Mouse (Mus musculus) erythroblast, adult 5-6 weeks (primary cell): ENCODE measurements around the gene Smap2. TPM values are rescaled to one million over a fixed set of nuclear protein-coding genes. Genes with fewer than 3 reads are reported as not detected.

Source experiments
- ATAC-seq: replicated peaks from 2 replicates; pipeline ENCODE4 v1.8.0; 2016; ENCODE audit warnings: moderate number of reproducible peaks, mild to moderate bottlenecking, moderate TSS enrichment, inconsistent platforms; ENCODE audit not compliant: poor library complexity, low FRiP score, severe bottlenecking
- total RNA-seq, 2 experiments: library from RNA; stranded (forward) in 1 of 2; stranded (reverse) in 1 of 2; fragments of 150-400 nt in 1 of 2; fragments of 200-764, 138-1000 nt in 1 of 2; gene quantifications; 2 replicates each; pipeline versions ENCODE4 v1.2.3 to v1.2.4; 2015 to 2017; ENCODE audit warnings: low replicate concordance in 2 of 2

The Smap2 gene
- total RNA-seq, 2 experiments from 2014 or later = 27.3 to 29.4 TPM

- peak; percentile 97 for ATAC-seq
Observed at GRCm38 (mm10) chr4:120924554-120925299, 92.3 kb downstream of the Smap2 start, which contains the start of gene Exo5. Gene Exo5 (minus strand): TSS chr4:120925017.

GRCm38 (mm10) chr4:120921461-120921860 is 95.6 kb downstream of the Smap2 start:
- no peak for ATAC-seq

Other genes starting within 250 kb of the Smap2 start
- 27.9 and 30.3 TPM in 2 replicates for gene Nfyc, start 185.7 kb downstream of the Smap2 start, total RNA-seq (2015; ENCODE audit: low replicate concordance)
- 30.0 and 36.3 TPM in 2 replicates for gene Nfyc, start 185.7 kb downstream of the Smap2 start, total RNA-seq (2017; ENCODE audit: low replicate concordance)
- gene Rims3, start 162.4 kb downstream of the Smap2 start, total RNA-seq (2015; ENCODE audit: low replicate concordance) = 0.21 and 1.2 TPM in 2 replicates
- 0.43 and 0.98 TPM in 2 replicates for gene Rims3, start 162.4 kb downstream of the Smap2 start, total RNA-seq (2017; ENCODE audit: low replicate concordance)
- gene Exo5, start 92.2 kb downstream of the Smap2 start, total RNA-seq (2015; ENCODE audit: low replicate concordance) = 7.5 and 21.1 TPM in 2 replicates
- 1.7 and 4.1 TPM in 2 replicates for gene Exo5, start 92.2 kb downstream of the Smap2 start, total RNA-seq (2017; ENCODE audit: low replicate concordance)
- 0.77 TPM in 1 of 2 replicates, not detected in the other for gene Zfp69, start 65.5 kb downstream of the Smap2 start, total RNA-seq (2015; ENCODE audit: low replicate concordance)
- gene Zfp69, start 65.5 kb downstream of the Smap2 start, total RNA-seq (2017; ENCODE audit: low replicate concordance) = 2.4 and 6.4 TPM in 2 replicates
- gene Col9a2, start 22.1 kb upstream of the Smap2 start, total RNA-seq (2015; ENCODE audit: low replicate concordance) = not detected in 2 replicates
- gene Col9a2, start 22.1 kb upstream of the Smap2 start, total RNA-seq (2017; ENCODE audit: low replicate concordance) = not detected in 2 replicates
- gene Zmpste24, start 81.0 kb upstream of the Smap2 start, total RNA-seq (2015; ENCODE audit: low replicate concordance) = 37.3 and 38.0 TPM in 2 replicates
- gene Zmpste24, start 81.0 kb upstream of the Smap2 start, total RNA-seq (2017; ENCODE audit: low replicate concordance) = 19.0 and 27.3 TPM in 2 replicates
- not detected in 2 replicates for gene Tmco2, start 92.0 kb upstream of the Smap2 start, total RNA-seq (2015; ENCODE audit: low replicate concordance)
- not detected in 2 replicates for gene Tmco2, start 92.0 kb upstream of the Smap2 start, total RNA-seq (2017; ENCODE audit: low replicate concordance)
- 29.0 and 39.9 TPM in 2 replicates for gene Rlf, start 197.8 kb upstream of the Smap2 start, total RNA-seq (2015; ENCODE audit: low replicate concordance)
- 74.6 and 91.1 TPM in 2 replicates for gene Rlf, start 197.8 kb upstream of the Smap2 start, total RNA-seq (2017; ENCODE audit: low replicate concordance)